Mouse (Mus musculus): ENCODE results near the gene Man1b1. TPM values are rescaled to one million over a fixed set of nuclear protein-coding genes. Genes with fewer than 3 reads are reported as not detected.

Man1b1 gene
- 59.9 and 85.5 TPM in 2 replicates for polyA plus RNA-seq (2014; fragmentation: Nextera tagmentation; extraction: Ambion mirVana)

DNA sequence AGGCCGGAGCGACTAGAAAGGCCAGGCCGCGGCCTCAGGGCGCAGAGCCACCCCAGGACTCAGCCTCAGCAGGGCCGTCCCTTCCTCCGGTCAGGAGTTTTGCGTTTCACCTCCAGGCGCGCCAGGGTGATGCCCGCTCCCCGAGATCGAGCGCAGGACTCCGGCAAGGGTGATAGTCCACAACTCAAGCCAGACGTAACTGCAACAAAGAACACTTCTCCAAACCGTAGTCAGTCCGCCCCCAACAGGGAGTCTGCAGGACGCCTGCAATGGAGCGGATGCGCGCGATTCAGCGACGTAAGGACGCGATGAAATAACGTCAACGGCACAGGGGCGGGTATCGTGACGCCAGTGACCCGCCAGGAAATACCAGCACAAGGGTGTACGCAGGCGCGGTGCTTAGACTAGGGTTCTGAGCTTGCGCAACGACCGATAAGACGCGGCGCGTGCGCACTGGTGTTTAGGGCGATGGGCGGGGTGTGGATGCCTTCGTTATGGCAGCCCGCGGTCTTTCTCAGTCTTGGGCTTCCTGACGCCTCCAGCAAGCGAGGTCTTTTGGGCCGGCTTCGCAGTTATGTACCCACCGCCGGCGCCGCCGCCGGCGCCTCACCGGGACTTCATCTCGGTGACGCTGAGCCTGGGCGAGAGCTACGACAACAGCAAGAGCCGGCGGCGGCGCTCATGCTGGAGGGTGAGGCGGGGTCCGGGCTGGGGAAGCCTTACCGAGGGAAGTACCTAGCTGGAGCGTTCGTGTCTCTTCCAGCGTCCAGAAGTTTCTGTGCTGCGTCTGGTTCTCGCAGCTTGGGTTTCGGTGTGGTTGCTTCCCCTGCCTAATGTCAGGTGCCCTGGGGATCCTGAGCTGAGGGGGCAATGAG lies at the start of gene Man1b1:
Man1b1 (plus strand) TSS at position 53 of the 875 bp plus-strand sequence.
- Histone ChIP-seq H3K9me3 (ENCODE audit: control insufficient read depth, low read length) (no peaks in the 10 kb centered on the region), H3K27ac (ENCODE audit: low read depth, low read length) (peak within 1 kb of the TSS; percentile 93), H3K36me3 (ENCODE audit: control insufficient read depth, insufficient read depth, low read length) (peaks cover 20% of the 10 kb centered on the region), H3K4me1 (ENCODE audit: control insufficient read depth, insufficient read depth, low read length) (peaks cover 14% of the 10 kb centered on the region), H3K27me3 (ENCODE audit: control insufficient read depth, insufficient read depth, low read length) (no peaks in the 10 kb centered on the region), H3K4me3 (ENCODE audit: low read depth, low read length) (peak within 1 kb of the TSS; percentile 93), H3K4me2 (ENCODE audit: low read depth, low read length) (peak within 1 kb of the TSS; percentile 97), H3K9ac (replicated peaks; ENCODE audit: low read depth, low read length) (peak within 1 kb of the TSS; percentile 88)
- peak; percentile 97 for ATAC-seq (ENCODE audit: low read depth)
- under 1% methylated on average over 78 of the region's 78 CpGs for WGBS

DNA sequence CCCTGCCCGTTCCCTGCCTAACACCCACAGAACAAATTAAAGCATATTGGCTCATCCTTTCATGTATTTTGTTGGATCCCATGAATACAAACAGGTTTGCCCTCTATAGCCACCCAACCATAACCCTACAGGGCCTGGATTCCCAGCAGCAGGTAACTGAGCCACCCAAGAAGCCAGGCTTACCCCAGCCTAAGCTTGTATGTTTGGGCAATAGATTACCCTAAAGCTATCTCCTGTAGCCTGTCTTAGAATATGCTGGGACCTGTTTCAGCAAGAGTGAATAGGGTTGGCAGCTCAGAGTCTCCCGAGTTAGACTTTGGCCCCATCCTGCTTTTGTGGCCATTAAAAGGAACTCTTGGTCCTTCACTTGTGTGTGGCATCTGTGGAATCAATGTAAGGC lies 46.6 kb upstream of the Man1b1 start:
- H3K4me3 ChIP-seq (ENCODE audit: low read depth, low read length): no peak overlapping the region
- H3K9me3 ChIP-seq (ENCODE audit: control insufficient read depth, low read length): no peaks in the 10 kb centered on the region
- no peak for ATAC-seq (ENCODE audit: low read depth)
- H3K4me1 ChIP-seq (ENCODE audit: control insufficient read depth, insufficient read depth, low read length): peaks cover 7% of the 10 kb centered on the region
- no peak overlapping the region for H3K27ac ChIP-seq (ENCODE audit: low read depth, low read length)
- H3K4me2 ChIP-seq (ENCODE audit: low read depth, low read length): no peak overlapping the region
- WGBS: 98% methylated on average over 2 of the region's 2 CpGs
- H3K36me3 ChIP-seq (ENCODE audit: control insufficient read depth, insufficient read depth, low read length): peaks cover 35% of the 10 kb centered on the region
- no peak overlapping the region for H3K9ac ChIP-seq (replicated peaks; ENCODE audit: low read depth, low read length)
- H3K27me3 ChIP-seq (ENCODE audit: control insufficient read depth, insufficient read depth, low read length): peaks cover 25% of the 10 kb centered on the region

DNA sequence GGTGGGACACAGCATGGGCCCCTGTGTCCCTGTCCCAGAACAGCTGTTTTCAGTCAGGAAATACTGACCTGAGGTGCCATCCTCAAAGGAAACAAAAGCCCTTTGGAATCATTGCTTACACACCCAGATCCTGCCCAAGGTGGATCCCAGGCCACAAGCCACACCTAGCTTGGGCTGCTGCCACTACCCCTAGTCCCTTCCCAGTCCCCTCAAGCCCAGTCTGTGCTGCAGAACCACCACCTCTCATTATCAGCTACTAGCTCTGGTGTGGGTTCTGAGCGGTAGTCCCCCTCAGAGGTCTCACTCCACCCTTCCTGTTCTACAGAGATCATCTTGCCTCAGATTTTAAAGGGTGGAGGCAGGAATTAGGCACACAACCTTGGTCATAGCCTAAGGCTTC lies 45.8 kb upstream of the Man1b1 start:
- peaks cover 32% of the 10 kb centered on the region for H3K36me3 ChIP-seq (ENCODE audit: control insufficient read depth, insufficient read depth, low read length)
- no peak overlapping the region for H3K27ac ChIP-seq (ENCODE audit: low read depth, low read length)

DNA sequence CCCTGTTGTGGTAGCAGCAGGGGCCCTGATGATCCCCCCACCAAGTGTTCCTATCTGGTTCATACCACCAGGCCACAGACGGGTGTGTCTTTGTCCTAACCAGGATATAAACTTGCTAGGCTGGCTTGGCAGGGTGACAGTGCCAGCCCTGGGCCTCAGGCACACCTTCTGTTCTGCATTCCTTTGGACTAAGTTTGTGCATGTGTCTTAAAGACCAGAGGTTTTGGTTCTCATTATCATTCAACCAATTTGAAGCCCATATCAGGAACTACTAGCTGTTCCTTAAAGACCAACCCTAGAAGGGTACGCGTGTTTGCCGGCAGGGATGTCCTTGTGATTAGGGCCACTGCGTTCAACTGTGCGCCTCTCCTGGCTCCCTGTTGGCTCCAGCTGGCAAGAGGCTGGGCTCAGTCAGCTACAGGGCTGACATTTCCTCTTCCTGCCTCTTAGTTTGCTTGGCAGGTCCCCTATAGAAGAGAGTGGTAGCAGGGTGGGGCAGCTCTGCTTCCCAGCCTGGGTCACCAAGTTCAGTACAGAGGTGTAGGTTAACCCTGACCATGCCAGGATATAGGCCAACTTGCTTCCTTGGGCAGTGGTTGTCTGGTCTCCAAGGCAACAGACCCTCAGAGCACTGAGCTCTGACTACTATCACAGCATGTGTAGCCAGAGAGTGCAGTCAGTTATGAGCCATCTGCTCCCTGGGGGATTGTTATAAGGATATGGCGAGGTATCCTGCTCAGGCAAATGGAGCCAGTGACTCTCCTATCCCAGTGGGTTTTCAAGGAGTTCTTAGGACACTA lies 45.1 kb upstream of the Man1b1 start:
- peaks cover 39% of the 10 kb centered on the region for H3K27me3 ChIP-seq (ENCODE audit: control insufficient read depth, insufficient read depth, low read length)
- no peak overlapping the region for H3K4me2 ChIP-seq (ENCODE audit: low read depth, low read length)
- no peak for ATAC-seq (ENCODE audit: low read depth)
- no peak overlapping the region for H3K27ac ChIP-seq (ENCODE audit: low read depth, low read length)
- H3K9me3 ChIP-seq (ENCODE audit: control insufficient read depth, low read length): no peaks in the 10 kb centered on the region
- peaks cover 27% of the 10 kb centered on the region for H3K36me3 ChIP-seq (ENCODE audit: control insufficient read depth, insufficient read depth, low read length)
- 52% methylated on average over 7 of the region's 7 CpGs for WGBS
- no peak overlapping the region for H3K4me3 ChIP-seq (ENCODE audit: low read depth, low read length)
- H3K4me1 ChIP-seq (ENCODE audit: control insufficient read depth, insufficient read depth, low read length): peaks cover 13% of the 10 kb centered on the region
- H3K9ac ChIP-seq (replicated peaks; ENCODE audit: low read depth, low read length): no peak overlapping the region

More for the DNA sequence above, 45.8 kb upstream of the Man1b1 start:
- Histone ChIP-seq H3K4me2 (ENCODE audit: low read depth, low read length) (no peak overlapping the region), H3K27me3 (ENCODE audit: control insufficient read depth, insufficient read depth, low read length) (peaks cover 32% of the 10 kb centered on the region), H3K4me3 (ENCODE audit: low read depth, low read length) (no peak overlapping the region), H3K9ac (replicated peaks; ENCODE audit: low read depth, low read length) (no peak overlapping the region), H3K9me3 (ENCODE audit: control insufficient read depth, low read length) (no peaks in the 10 kb centered on the region), H3K4me1 (ENCODE audit: control insufficient read depth, insufficient read depth, low read length) (peaks cover 13% of the 10 kb centered on the region)
- WGBS: 95% methylated on average over 1 of the region's 1 CpGs
- ATAC-seq (ENCODE audit: low read depth): no peak

DNA sequence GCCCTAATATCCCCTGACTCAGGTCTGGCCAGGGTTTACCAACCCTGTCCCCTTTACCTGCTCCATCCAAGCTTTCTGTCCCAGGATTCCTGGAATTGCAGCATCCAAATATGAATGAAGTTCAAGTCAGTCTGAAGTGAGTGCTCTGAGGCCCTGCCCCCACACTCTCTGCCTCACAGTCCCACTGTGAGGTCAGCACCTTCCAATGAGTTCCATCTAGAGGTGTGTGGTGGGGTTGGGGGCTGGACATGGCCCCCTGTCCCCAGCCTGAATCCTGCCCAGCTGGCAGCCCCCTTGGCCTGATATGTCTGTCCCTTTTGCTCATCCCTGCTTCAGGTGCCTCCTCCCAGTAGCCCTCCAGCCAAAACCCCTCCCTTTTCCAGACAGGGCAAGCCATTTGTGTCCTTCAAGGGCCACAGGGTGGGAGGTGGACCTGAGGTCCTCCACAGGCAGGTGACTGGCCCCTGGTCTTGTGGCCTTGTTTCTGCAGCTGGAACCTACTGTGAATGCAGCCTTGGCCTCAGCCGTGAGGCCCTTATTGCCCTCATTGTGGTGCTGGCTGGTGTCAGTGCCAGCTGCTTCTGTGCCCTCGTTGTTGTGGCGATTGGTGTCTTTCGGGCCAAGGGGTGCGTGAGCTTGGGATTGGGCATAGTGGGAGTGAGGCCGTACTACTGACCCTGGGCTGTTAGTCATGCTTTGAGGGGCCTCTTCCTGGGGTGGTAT lies 44.0 kb upstream of the Man1b1 start, which contains the start of gene Tmem210:
Tmem210 (plus strand) TSS at position 219 of the 723 bp plus-strand sequence.
- Histone ChIP-seq H3K4me1 (ENCODE audit: control insufficient read depth, insufficient read depth, low read length) (peaks cover 18% of the 10 kb centered on the region), H3K4me2 (ENCODE audit: low read depth, low read length) (no peak within 1 kb of the TSS), H3K4me3 (ENCODE audit: low read depth, low read length) (no peak within 1 kb of the TSS), H3K27ac (ENCODE audit: low read depth, low read length) (no peak within 1 kb of the TSS), H3K9me3 (ENCODE audit: control insufficient read depth, low read length) (no peaks in the 10 kb centered on the region), H3K36me3 (ENCODE audit: control insufficient read depth, insufficient read depth, low read length) (peaks cover 18% of the 10 kb centered on the region), H3K27me3 (ENCODE audit: control insufficient read depth, insufficient read depth, low read length) (peaks cover 47% of the 10 kb centered on the region), H3K9ac (replicated peaks; ENCODE audit: low read depth, low read length) (no peak within 1 kb of the TSS)
- WGBS: 90% methylated on average over 6 of the region's 6 CpGs
- no peak for ATAC-seq (ENCODE audit: low read depth)

DNA sequence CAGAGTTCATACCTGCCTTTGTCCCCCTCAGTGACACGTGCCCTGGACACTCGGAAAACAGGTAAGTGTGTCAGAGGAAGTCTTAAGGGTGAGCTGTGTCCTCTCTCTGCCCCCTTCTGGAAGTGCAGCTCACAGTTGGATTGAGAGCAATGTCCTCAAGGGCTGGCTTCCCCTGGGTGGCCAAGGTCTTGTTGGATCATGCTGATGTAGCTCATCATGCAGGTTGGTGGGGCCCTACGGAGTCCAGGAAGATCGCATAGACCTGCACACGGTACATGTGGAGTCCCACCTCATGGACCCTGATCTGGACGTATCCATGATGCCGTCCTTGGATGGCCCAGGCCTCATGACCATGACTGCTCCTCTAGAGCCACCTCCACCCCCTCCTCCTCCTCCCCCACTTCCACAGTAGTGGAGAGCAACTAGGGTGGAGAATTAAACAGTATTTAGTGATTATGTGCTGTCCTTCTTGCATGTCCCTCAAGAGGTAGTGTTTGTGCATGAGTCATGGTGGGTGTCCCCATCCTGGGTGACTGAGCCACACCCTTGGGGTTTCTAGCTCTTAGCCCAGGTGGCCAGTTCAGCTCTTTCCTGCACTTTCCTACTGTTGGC lies 43.3 kb upstream of the Man1b1 start:
- Histone ChIP-seq H3K4me1 (ENCODE audit: control insufficient read depth, insufficient read depth, low read length) (peaks cover 18% of the 10 kb centered on the region), H3K4me3 (ENCODE audit: low read depth, low read length) (no peak overlapping the region), H3K27ac (ENCODE audit: low read depth, low read length) (no peak overlapping the region), H3K4me2 (ENCODE audit: low read depth, low read length) (no peak overlapping the region), H3K9ac (replicated peaks; ENCODE audit: low read depth, low read length) (no peak overlapping the region), H3K27me3 (ENCODE audit: control insufficient read depth, insufficient read depth, low read length) (peaks cover 52% of the 10 kb centered on the region), H3K36me3 (ENCODE audit: control insufficient read depth, insufficient read depth, low read length) (peaks cover 15% of the 10 kb centered on the region), H3K9me3 (ENCODE audit: control insufficient read depth, low read length) (no peaks in the 10 kb centered on the region)
- ATAC-seq (ENCODE audit: low read depth): no peak
- WGBS: 81% methylated on average over 7 of the region's 7 CpGs

DNA sequence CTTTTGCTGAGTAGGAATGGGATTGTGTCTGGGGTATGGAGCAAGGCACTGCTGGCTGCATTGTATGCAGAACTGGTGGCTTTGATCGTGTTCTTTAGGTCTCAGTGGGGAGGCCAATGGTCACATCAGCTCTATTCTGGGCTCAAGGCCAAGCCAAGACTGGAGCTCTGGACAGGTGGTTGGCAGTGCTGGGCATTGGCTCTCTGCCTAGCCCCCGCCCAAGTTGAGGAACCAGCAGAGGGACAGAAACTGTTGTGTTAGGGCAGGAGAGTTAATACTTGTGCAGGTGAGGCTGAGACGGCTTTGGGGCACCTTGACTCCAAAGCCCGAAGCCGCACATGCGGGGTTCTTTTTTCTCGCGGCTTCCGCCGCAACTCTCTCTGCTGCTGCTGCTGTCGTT lies 42.5 kb upstream of the Man1b1 start, which contains the start of gene Lrrc26:
Lrrc26 (plus strand) TSS at position 265 of the 400 bp plus-strand sequence.
- no peak for ATAC-seq (ENCODE audit: low read depth)
- peak within 1 kb of the TSS; percentile 21 for H3K9ac ChIP-seq (replicated peaks; ENCODE audit: low read depth, low read length)
- peaks cover 18% of the 10 kb centered on the region for H3K4me1 ChIP-seq (ENCODE audit: control insufficient read depth, insufficient read depth, low read length)
- H3K4me3 ChIP-seq (ENCODE audit: low read depth, low read length): peak within 1 kb of the TSS; percentile 15
- H3K9me3 ChIP-seq (ENCODE audit: control insufficient read depth, low read length): no peaks in the 10 kb centered on the region
- 11% methylated on average over 11 of the region's 11 CpGs for WGBS
- H3K27me3 ChIP-seq (ENCODE audit: control insufficient read depth, insufficient read depth, low read length): peaks cover 52% of the 10 kb centered on the region
- H3K4me2 ChIP-seq (ENCODE audit: low read depth, low read length): peak within 1 kb of the TSS; percentile 41
- no peak within 1 kb of the TSS for H3K27ac ChIP-seq (ENCODE audit: low read depth, low read length)
- peaks cover 12% of the 10 kb centered on the region for H3K36me3 ChIP-seq (ENCODE audit: control insufficient read depth, insufficient read depth, low read length)

DNA sequence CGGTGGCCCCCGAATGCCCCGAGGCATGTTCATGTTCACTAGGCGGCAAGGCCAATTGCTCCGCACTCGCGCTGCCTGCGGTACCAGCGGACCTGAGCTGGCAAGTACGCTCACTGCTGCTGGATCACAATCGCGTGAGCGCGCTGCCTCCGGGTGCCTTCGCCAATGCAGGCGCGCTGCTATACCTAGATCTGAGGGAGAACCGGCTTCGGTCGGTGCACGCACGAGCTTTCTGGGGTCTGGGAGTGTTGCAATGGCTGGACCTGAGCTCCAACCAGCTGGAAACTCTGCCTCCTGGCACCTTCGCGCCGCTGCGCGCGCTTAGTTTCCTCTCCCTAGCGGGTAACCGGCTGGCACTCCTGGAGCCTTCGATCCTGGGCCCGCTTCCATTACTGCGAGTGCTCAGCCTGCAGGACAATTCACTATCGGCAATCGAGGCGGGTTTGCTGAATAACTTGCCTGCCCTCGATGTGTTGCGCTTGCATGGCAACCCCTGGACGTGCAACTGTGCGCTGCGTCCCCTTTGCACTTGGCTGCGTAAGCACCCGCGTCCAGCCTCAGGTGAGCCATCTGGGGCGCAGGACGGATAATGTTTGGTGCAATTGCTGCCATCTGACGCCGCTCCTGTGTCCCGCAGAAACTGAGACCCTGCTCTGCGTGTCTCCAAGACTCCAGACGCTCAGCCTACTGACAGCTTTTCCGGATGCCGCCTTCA lies 41.9 kb upstream of the Man1b1 start:
- WGBS: 2% methylated on average over 54 of the region's 54 CpGs
- Histone ChIP-seq H3K36me3 (ENCODE audit: control insufficient read depth, insufficient read depth, low read length) (peaks cover 6% of the 10 kb centered on the region), H3K27me3 (ENCODE audit: control insufficient read depth, insufficient read depth, low read length) (peaks cover 52% of the 10 kb centered on the region), H3K9ac (replicated peaks; ENCODE audit: low read depth, low read length) (peak overlapping the region; percentile 21; the same call in 1 of the 2 replicates), H3K27ac (ENCODE audit: low read depth, low read length) (no peak overlapping the region), H3K4me3 (ENCODE audit: low read depth, low read length) (peak overlapping the region; percentile 15), H3K9me3 (ENCODE audit: control insufficient read depth, low read length) (no peaks in the 10 kb centered on the region), H3K4me2 (ENCODE audit: low read depth, low read length) (peak overlapping the region; percentile 41), H3K4me1 (ENCODE audit: control insufficient read depth, insufficient read depth, low read length) (peaks cover 18% of the 10 kb centered on the region)
- ATAC-seq (ENCODE audit: low read depth): peak; percentile 38; the same call in 1 of the 2 replicates
